Mouse (Mus musculus) CD4-positive, CD25-positive, alpha-beta regulatory T cell (primary cell): ENCODE measurements around the gene Sox1. TPM values are rescaled to one million over a fixed set of nuclear protein-coding genes. Genes with fewer than 3 reads are reported as not detected.

ENCODE experiments used
- polyA plus RNA-seq: library from polyadenylated mRNA; unstranded; fragments of 100-300 nt; shearing (Covaris generic); gene quantifications from one replicate; pipeline ENCODE4 v1.2.1, GENCODE M21; 2017

Gene Sox1
- not detected for polyA plus RNA-seq

GRCm38 (mm10) chr8:12395071-12396031, at the start of gene Sox1:
Sox1 (plus strand) TSS chr8:12395295.

Other genes with a start within 250 kb of the Sox1 start
- gene A230072I06Rik, start 116.5 kb upstream of the Sox1 start, polyA plus RNA-seq = 0.13 TPM
- gene Spaca7, start 177.7 kb downstream of the Sox1 start, polyA plus RNA-seq = not detected